Mouse (Mus musculus): ENCODE data around the gene Fbrs.

DNA sequence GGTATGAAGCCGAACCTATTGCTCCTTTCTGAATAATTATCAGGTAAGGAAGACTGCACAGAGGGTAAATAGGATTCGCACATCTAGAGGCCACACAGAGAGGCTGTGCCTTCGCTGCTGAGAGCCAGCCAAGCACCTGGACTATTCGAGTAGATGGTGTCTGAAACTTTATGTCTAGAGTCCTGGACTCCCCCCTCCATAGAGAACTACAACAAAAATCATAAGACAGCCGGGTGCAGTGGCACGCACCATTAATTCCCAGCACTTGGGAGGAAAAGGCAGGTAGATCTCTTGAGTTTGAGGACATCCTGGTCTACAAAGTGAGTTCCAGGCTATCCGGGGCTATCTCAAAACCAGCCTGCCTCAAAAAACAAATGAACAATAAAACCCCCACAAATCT, 29.0 kb upstream of the Fbrs start:
- TF ChIP-seq CTCF (IDR thresholded peaks at IDR 0.05) (no peak), EP300 (IDR thresholded peaks at IDR 0.05) (no peak)

All from lung, postnatal 0 days (tissue).